Mouse (Mus musculus) lung, embryonic 15.5 days (tissue): ENCODE data around the gene Maff. TPM values are rescaled to one million over a fixed set of nuclear protein-coding genes. Genes with fewer than 3 reads are reported as not detected.

Source experiments
- ATAC-seq: fragments of 200-750 bp; cut with Nextera tagmentation; 2 replicates; pipeline ENCODE4 v1.8.0; 2017; ENCODE audit warnings: moderate number of reproducible peaks, borderline replicate concordance; ENCODE audit not compliant: low FRiP score, low TSS enrichment; ENCODE audit errors: extremely low read depth
- H3K27ac ChIP-seq: fragments of 300-500 bp; sonication (generic); 2 replicates; pipeline ENCODE4 v1.5.1; 2015; ENCODE audit warnings: moderate library complexity, mild to moderate bottlenecking, inconsistent platforms
- H3K27me3 ChIP-seq: fragments of 300-500 bp; sonication (generic); 2 replicates; pipeline ENCODE4 v1.6.1; 2015; ENCODE audit warnings: inconsistent platforms
- H3K36me3 ChIP-seq: fragments of 300-500 bp; sonication (generic); 2 replicates; pipeline ENCODE4 v1.6.1; 2015; ENCODE audit warnings: inconsistent platforms
- H3K4me1 ChIP-seq: fragments of 300-500 bp; sonication (generic); 2 replicates; pipeline ENCODE4 v1.6.1; 2015; ENCODE audit warnings: inconsistent platforms
- H3K4me2 ChIP-seq: fragments of 300-500 bp; sonication (generic); 2 replicates; pipeline ENCODE4 v1.6.1; 2015; ENCODE audit warnings: inconsistent platforms, mild to moderate bottlenecking, moderate library complexity
- H3K4me3 ChIP-seq: fragments of 300-500 bp; sonication (generic); 2 replicates; pipeline ENCODE4 v1.5.1; 2015; ENCODE audit warnings: mild to moderate bottlenecking, inconsistent platforms
- H3K9ac ChIP-seq: fragments of 300-500 bp; sonication (generic); 2 replicates; pipeline ENCODE4 v1.6.1; 2015; ENCODE audit warnings: inconsistent platforms
- H3K9me3 ChIP-seq: fragments of 300-500 bp; sonication (generic); 2 replicates; pipeline ENCODE4 v1.6.1; 2016; ENCODE audit warnings: inconsistent platforms
- WGBS: fragments of 180-500 bp; shearing (Covaris S2); methylation state at CpG from one replicate; pipeline ENCODE4 v1.1.7; 2015; 5-methylcytosine and 5-hydroxymethylcytosine counted together
- polyA plus RNA-seq: library from polyadenylated mRNA; unstranded; fragments of >200 nt; fragmentation: Nextera tagmentation; extraction: Ambion mirVana; gene quantifications from 2 replicates; pipeline ENCODE4 v1.2.1, GENCODE M21; 2015

The Maff gene
- polyA plus RNA-seq = 4.8 and 5.3 TPM in 2 replicates

DNA sequence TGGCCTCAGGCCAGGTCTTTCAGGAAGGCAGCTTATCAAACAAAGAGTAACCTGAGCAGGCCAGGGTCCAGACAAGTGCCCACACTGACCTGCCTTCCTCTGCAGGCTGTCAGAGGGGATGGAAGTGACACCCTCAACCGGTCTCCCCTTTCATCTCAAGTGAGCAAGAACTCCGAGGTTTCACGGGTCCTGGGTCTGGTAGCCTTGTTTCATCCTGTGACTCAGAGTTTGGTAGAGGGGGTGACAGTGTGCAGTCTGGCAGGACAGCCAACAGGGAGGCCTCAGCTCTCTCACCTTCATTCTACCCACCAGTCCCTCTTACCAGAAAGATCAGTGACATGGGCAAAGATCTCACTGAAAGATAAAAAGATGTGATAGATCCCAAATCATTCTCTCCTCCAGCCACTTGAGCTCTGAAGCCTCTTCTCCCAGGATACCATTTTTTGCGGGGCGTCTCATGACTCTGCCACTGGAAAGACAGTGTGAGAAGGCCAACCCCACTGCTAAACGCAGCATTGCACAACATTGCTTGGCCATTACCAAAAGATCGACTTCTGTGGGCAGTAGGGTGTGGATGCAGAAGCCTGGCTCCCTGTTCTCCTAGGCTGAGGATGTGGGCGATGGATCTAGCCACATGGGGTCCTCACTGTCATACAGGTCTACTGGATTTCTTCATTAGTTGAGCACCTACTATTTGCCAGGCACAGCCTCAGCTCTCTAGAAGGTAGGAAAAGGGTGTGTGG lies at the start of gene Maff:
Gene Maff, plus strand, starts transcription at position 571 of the 743 bp plus-strand sequence.
- Histone ChIP-seq H3K4me1 (peaks cover 30% of the 10 kb centered on the region), H3K27me3 (no peaks in the 10 kb centered on the region), H3K9me3 (no peaks in the 10 kb centered on the region), H3K4me3 (peak within 1 kb of the TSS; percentile 76), H3K27ac (peak within 1 kb of the TSS; percentile 98), H3K9ac (peak within 1 kb of the TSS; percentile 69), H3K36me3 (no peaks in the 10 kb centered on the region), H3K4me2 (peak within 1 kb of the TSS; percentile 84)
- no peak for ATAC-seq
- 42% methylated on average over 8 of the region's 8 CpGs for WGBS

DNA sequence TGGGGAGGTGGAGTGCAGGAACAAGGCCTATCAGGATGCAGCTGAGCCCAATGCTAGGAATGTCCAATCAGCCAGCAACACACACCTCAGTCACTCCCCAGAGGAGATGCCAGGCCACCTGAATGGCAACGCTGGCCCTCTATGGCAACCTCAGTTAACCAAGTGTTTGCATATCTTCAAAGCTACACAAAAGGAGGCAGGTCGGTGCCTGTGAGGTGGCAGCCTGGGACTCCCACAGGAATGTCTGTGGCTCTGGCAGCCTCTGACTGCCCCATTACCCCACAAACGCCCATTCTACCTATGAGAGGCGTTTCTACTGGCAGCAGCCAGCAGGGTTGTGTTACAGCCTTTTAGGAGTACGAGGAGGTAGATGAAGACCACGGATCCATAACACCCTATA lies 47.9 kb upstream of the Maff start:
- Histone ChIP-seq H3K9me3 (no peaks in the 10 kb centered on the region), H3K36me3 (peaks cover 5% of the 10 kb centered on the region; the same call in 1 of the 2 replicates), H3K27ac (peak overlapping the region; percentile 37; the same call in 1 of the 2 replicates), H3K4me3 (no peak overlapping the region), H3K4me2 (no peak overlapping the region), H3K9ac (no peak overlapping the region), H3K27me3 (no peaks in the 10 kb centered on the region), H3K4me1 (peaks cover 13% of the 10 kb centered on the region; the same call in 1 of the 2 replicates)
- peak; percentile 51; the same call in 1 of the 2 replicates for ATAC-seq
- WGBS = 68% methylated on average over 6 of the region's 6 CpGs

DNA sequence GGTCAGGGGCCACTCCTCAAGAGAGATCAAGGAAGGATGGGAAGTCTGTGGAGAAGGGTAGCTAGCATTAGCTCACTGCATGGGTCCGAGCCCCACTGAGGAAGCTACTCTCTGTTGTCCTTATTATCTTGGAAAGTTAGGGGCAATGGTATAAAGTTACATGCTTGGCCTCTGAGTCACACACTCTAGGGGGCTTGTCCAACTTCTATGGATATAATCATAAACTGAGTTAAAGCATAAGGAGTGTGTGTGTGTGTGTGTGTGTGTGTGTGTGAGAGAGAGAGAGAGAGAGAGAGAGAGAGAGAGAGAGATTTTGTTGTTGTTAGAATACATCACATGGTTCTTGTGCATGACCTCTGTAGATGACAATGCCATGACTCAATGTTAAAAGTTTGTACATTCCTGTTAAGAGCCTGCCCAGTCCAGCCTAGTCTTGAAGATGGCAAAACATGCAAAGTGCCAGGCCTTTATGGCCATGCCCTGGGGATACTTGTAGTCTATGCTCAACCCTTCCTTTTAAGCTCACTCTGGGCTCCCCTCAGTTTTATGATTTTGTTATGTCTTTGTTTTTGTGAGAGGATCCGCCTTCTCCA lies 46.8 kb upstream of the Maff start:
- no peak for ATAC-seq
- Histone ChIP-seq H3K4me3 (no peak overlapping the region), H3K27me3 (no peaks in the 10 kb centered on the region), H3K27ac (no peak overlapping the region), H3K4me1 (peaks cover 13% of the 10 kb centered on the region; the same call in 1 of the 2 replicates), H3K9me3 (no peaks in the 10 kb centered on the region), H3K9ac (no peak overlapping the region), H3K4me2 (no peak overlapping the region), H3K36me3 (peaks cover 5% of the 10 kb centered on the region; the same call in 1 of the 2 replicates)
- WGBS = 79% methylated on average over 2 of the region's 2 CpGs

DNA sequence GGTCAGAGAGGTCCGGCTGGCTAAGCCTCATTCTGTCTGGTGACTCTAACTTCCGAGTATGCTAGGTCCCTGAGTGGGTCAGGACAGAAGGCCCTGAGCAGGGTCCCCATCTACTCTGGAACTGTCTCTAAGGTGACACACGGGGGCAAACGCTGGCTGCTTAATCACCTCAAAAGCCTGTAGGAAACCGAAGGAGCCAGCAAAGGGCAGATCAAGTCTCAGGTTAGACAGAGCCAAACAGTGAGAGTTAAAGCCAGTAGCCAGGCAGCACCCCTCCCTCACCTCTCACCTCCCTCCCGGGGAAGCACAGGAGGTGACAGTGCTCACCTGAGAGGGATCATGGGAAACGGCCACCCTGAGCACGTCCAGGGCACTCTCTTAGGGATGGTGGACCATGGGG lies 42.7 kb upstream of the Maff start:
- WGBS = 79% methylated on average over 8 of the region's 8 CpGs
- Histone ChIP-seq H3K9me3 (no peaks in the 10 kb centered on the region), H3K4me3 (no peak overlapping the region), H3K4me2 (no peak overlapping the region), H3K4me1 (peaks cover 6% of the 10 kb centered on the region; the same call in 1 of the 2 replicates), H3K9ac (no peak overlapping the region), H3K36me3 (peaks cover 9% of the 10 kb centered on the region; the same call in 1 of the 2 replicates), H3K27me3 (no peaks in the 10 kb centered on the region), H3K27ac (no peak overlapping the region)
- ATAC-seq = no peak

DNA sequence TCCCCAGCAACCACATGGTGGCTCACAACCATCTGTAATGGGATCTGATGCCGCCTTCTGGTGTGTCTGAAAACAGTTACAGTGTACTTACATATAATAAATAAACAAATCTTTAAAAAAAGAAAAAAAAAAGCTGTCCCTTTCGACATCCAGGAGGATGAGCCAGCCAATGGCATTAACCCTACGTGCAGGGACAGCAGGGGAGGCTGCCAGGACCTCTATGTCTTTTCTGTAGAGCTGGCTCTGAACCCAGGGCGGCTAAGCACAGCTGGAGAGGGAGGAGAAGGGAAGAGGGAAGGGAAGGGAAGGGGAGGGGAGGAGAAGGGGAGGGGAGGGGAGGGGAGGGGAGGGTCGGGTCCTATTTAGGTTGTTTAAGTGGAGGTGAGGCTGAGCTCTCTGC lies 41.6 kb upstream of the Maff start:
- Histone ChIP-seq H3K9ac (no peak overlapping the region), H3K27me3 (no peaks in the 10 kb centered on the region), H3K27ac (no peak overlapping the region), H3K9me3 (no peaks in the 10 kb centered on the region), H3K4me2 (no peak overlapping the region), H3K4me3 (no peak overlapping the region), H3K36me3 (peaks cover 10% of the 10 kb centered on the region; the same call in 1 of the 2 replicates), H3K4me1 (no peaks in the 10 kb centered on the region)
- WGBS = 48% methylated on average over 4 of the region's 5 CpGs
- peak; percentile 59; the same call in 1 of the 2 replicates for ATAC-seq

GRCm38 (mm10) chr15:79306043-79306637 lies 40.3 kb upstream of the Maff start:
- no peak overlapping the region for H3K27ac ChIP-seq
- H3K4me2 ChIP-seq = no peak overlapping the region
- no peak overlapping the region for H3K9ac ChIP-seq
- no peaks in the 10 kb centered on the region for H3K4me1 ChIP-seq
- no peaks in the 10 kb centered on the region for H3K27me3 ChIP-seq
- no peak overlapping the region for H3K4me3 ChIP-seq
- 77% methylated on average over 23 of the region's 23 CpGs for WGBS
- ATAC-seq = no peak
- no peaks in the 10 kb centered on the region for H3K9me3 ChIP-seq
- peaks cover 13% of the 10 kb centered on the region; the same call in 1 of the 2 replicates for H3K36me3 ChIP-seq

- H3K36me3 ChIP-seq = peaks cover 17% of the 10 kb centered on the region; the same call in 1 of the 2 replicates
- WGBS = 53% methylated on average over 4 of the region's 4 CpGs
- no peak for ATAC-seq
- no peak overlapping the region for H3K4me2 ChIP-seq
- H3K4me1 ChIP-seq = no peaks in the 10 kb centered on the region
- H3K27me3 ChIP-seq = no peaks in the 10 kb centered on the region
- H3K4me3 ChIP-seq = no peak overlapping the region
- H3K9me3 ChIP-seq = no peaks in the 10 kb centered on the region
- no peak overlapping the region for H3K9ac ChIP-seq
- no peak overlapping the region for H3K27ac ChIP-seq
Measured at GRCm38 (mm10) chr15:79307861-79308260, 38.6 kb upstream of the Maff start.

- ATAC-seq = no peak
- H3K4me3 ChIP-seq = no peak overlapping the region
- no peaks in the 10 kb centered on the region for H3K27me3 ChIP-seq
- 46% methylated on average over 8 of the region's 8 CpGs for WGBS
- H3K36me3 ChIP-seq = peaks cover 14% of the 10 kb centered on the region; the same call in 1 of the 2 replicates
- no peaks in the 10 kb centered on the region for H3K9me3 ChIP-seq
- H3K27ac ChIP-seq = no peak overlapping the region
- H3K9ac ChIP-seq = no peak overlapping the region
- H3K4me2 ChIP-seq = no peak overlapping the region
- no peaks in the 10 kb centered on the region for H3K4me1 ChIP-seq
Measured at GRCm38 (mm10) chr15:79313848-79314369, 32.5 kb upstream of the Maff start.

DNA sequence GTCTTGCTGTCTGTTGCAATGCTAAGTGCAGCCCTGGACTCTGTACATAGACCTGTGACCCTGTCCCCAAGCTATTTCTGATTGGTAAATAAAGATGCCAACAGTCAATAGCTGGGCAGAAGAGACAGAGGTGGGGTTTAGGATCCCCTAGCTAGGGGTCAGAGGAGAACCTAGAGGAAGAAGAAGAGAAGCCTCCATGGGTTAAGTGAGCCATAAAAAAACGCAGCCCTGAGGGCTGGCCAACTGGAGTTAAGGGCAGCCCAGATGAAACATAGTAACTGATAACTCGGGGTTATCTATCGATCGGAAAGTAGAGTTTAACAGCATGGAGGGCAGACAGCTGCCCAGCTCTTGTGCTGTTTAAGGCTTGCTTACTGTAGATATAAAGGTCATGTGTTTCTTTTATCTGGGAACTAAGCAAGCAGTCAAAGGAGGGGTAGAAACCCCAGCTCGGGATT lies 24.7 kb upstream of the Maff start:
- Histone ChIP-seq H3K4me2 (no peak overlapping the region), H3K27ac (peak overlapping the region; percentile 80; the same call in 1 of the 2 replicates), H3K9ac (no peak overlapping the region), H3K4me3 (no peak overlapping the region), H3K4me1 (peaks cover 48% of the 10 kb centered on the region), H3K27me3 (no peaks in the 10 kb centered on the region), H3K36me3 (no peaks in the 10 kb centered on the region), H3K9me3 (no peaks in the 10 kb centered on the region)
- ATAC-seq = no peak
- WGBS = 41% methylated on average over 5 of the region's 5 CpGs

- no peak for ATAC-seq
- Histone ChIP-seq H3K9ac (no peak overlapping the region), H3K36me3 (no peaks in the 10 kb centered on the region), H3K9me3 (no peaks in the 10 kb centered on the region), H3K27me3 (no peaks in the 10 kb centered on the region), H3K27ac (peak overlapping the region; percentile 80), H3K4me3 (no peak overlapping the region), H3K4me2 (no peak overlapping the region), H3K4me1 (peaks cover 55% of the 10 kb centered on the region)
- WGBS = 35% methylated on average over 11 of the region's 11 CpGs
Measured at GRCm38 (mm10) chr15:79322281-79322990, 24.0 kb upstream of the Maff start.
